Mouse (Mus musculus) forebrain, embryonic 12.5 days (tissue): ENCODE measurements around the gene Vpreb3. TPM values are rescaled to one million over a fixed set of nuclear protein-coding genes. Genes with fewer than 3 reads are reported as not detected.

Experiments used
- ATAC-seq: fragments of 200-750 bp; cut with Nextera tagmentation; 2 replicates; pipeline ENCODE4 v1.8.0; 2017; ENCODE audit warnings: moderate TSS enrichment; ENCODE audit not compliant: low FRiP score
- H3K27ac ChIP-seq: fragments of 300-500 bp; sonication (generic); 2 replicates; pipeline ENCODE4 v1.5.1; 2016; ENCODE audit warnings: mild to moderate bottlenecking
- H3K27me3 ChIP-seq: fragments of 300-500 bp; sonication (generic); 2 replicates; pipeline ENCODE4 v1.6.1; 2016; ENCODE audit warnings: mild to moderate bottlenecking
- H3K36me3 ChIP-seq: fragments of 300-500 bp; sonication (generic); replicated peaks from 2 replicates; pipeline ENCODE4 v1.6.1; 2016; ENCODE audit warnings: mild to moderate bottlenecking
- H3K4me1 ChIP-seq: fragments of 300-500 bp; sonication (generic); 2 replicates; pipeline ENCODE4 v1.6.1; 2016
- H3K4me2 ChIP-seq: fragments of 300-500 bp; sonication (generic); 2 replicates; pipeline ENCODE4 v1.6.1; 2016; ENCODE audit warnings: mild to moderate bottlenecking, moderate library complexity
- H3K4me3 ChIP-seq: fragments of 300-500 bp; sonication (generic); replicated peaks from 2 replicates; pipeline ENCODE4 v1.5.1; 2016; ENCODE audit warnings: mild to moderate bottlenecking
- H3K9ac ChIP-seq: fragments of 300-500 bp; sonication (generic); 2 replicates; pipeline ENCODE4 v1.6.1; 2016; ENCODE audit warnings: mild to moderate bottlenecking
- H3K9me3 ChIP-seq: fragments of 300-500 bp; sonication (generic); 2 replicates; pipeline ENCODE4 v1.6.1; 2016
- WGBS: fragments of 180-500 bp; shearing (Covaris S2); methylation state at CpG from one replicate; pipeline ENCODE4 v1.1.7; 2016; 5-methylcytosine and 5-hydroxymethylcytosine counted together
- polyA plus RNA-seq: library from polyadenylated mRNA; unstranded; fragments of >200 nt; fragmentation: Nextera tagmentation; extraction: Ambion mirVana; gene quantifications from 2 replicates; pipeline ENCODE4 v1.2.1, GENCODE M21; 2016

Gene Vpreb3
- polyA plus RNA-seq, result not detected in 2 replicates

GRCm38 (mm10) chr10:75942736-75943477 is at the start of gene Vpreb3:
TSS of gene Vpreb3 (plus strand) at chr10:75943057.
- Histone ChIP-seq H3K4me1 (peaks cover 16% of the 10 kb centered on the region), H3K9me3 (no peaks in the 10 kb centered on the region), H3K27me3 (peaks cover 21% of the 10 kb centered on the region), H3K9ac (no peak within 1 kb of the TSS), H3K27ac (no peak within 1 kb of the TSS), H3K36me3 (no peaks in the 10 kb centered on the region), H3K4me2 (no peak within 1 kb of the TSS), H3K4me3 (no peak within 1 kb of the TSS)
- 84% methylated on average over 15 of the region's 15 CpGs for WGBS
- ATAC-seq, result no peak

- peak; percentile 100 for ATAC-seq
- Histone ChIP-seq H3K4me3 (peak within 1 kb of the TSS; percentile 43), H3K9me3 (no peaks in the 10 kb centered on the region), H3K27me3 (no peaks in the 10 kb centered on the region), H3K4me1 (peaks cover 12% of the 10 kb centered on the region), H3K4me2 (peak within 1 kb of the TSS; percentile 85), H3K36me3 (peaks cover 40% of the 10 kb centered on the region), H3K9ac (peak within 1 kb of the TSS; percentile 50), H3K27ac (peak within 1 kb of the TSS; percentile 66; the same call in 1 of the 2 replicates)
- 1% methylated on average over 49 of the region's 51 CpGs for WGBS
Observed at GRCm38 (mm10) chr10:75893089-75893750, 49.6 kb upstream of the Vpreb3 start, which contains the start of gene Derl3. TSS of gene Derl3 (plus strand) at chr10:75893413.

- H3K36me3 ChIP-seq, result peaks cover 54% of the 10 kb centered on the region
- H3K4me2 ChIP-seq, result no peak overlapping the region
- no peak overlapping the region for H3K27ac ChIP-seq
- H3K9ac ChIP-seq, result no peak overlapping the region
- 78% methylated on average over 6 of the region's 6 CpGs for WGBS
- H3K9me3 ChIP-seq, result no peaks in the 10 kb centered on the region
- peaks cover 12% of the 10 kb centered on the region for H3K4me1 ChIP-seq
- H3K27me3 ChIP-seq, result no peaks in the 10 kb centered on the region
- H3K4me3 ChIP-seq, result no peak overlapping the region
- no peak for ATAC-seq
Observed at GRCm38 (mm10) chr10:75894601-75895000, 48.3 kb upstream of the Vpreb3 start.

- H3K27me3 ChIP-seq, result no peaks in the 10 kb centered on the region
- WGBS, result 96% methylated on average over 5 of the region's 5 CpGs
- H3K9me3 ChIP-seq, result no peaks in the 10 kb centered on the region
- no peak overlapping the region for H3K4me3 ChIP-seq
- no peak for ATAC-seq
- H3K4me2 ChIP-seq, result no peak overlapping the region
- no peak overlapping the region for H3K27ac ChIP-seq
- H3K4me1 ChIP-seq, result peaks cover 12% of the 10 kb centered on the region
- H3K36me3 ChIP-seq, result peaks cover 65% of the 10 kb centered on the region
- no peak overlapping the region for H3K9ac ChIP-seq
Observed at GRCm38 (mm10) chr10:75895730-75896129, 47.1 kb upstream of the Vpreb3 start.

DNA sequence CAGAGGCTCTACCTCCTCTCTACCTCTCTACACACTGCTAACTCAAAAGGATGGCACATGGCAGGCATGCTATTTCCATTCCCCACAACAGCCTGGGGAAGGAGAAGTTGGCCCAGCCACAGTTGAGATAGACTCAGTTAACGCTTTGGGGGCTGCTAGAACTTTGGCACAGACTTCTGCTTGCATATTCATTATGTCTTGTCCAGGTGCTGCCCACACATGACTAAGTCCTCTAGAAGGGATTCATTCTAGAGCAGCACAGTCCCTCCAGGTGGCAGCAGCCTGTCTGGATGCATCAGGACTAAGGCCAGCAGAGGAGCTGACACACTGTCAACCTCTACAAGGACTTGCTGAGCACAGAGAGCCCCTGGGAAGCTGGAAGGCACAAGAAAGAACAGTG is 46.6 kb upstream of the Vpreb3 start:
- Histone ChIP-seq H3K36me3 (peaks cover 70% of the 10 kb centered on the region), H3K27ac (no peak overlapping the region), H3K9me3 (no peaks in the 10 kb centered on the region), H3K4me1 (peaks cover 12% of the 10 kb centered on the region), H3K4me3 (no peak overlapping the region), H3K27me3 (no peaks in the 10 kb centered on the region), H3K9ac (no peak overlapping the region), H3K4me2 (no peak overlapping the region)
- no peak for ATAC-seq
- WGBS, result 93% methylated on average over 1 of the region's 1 CpGs

DNA sequence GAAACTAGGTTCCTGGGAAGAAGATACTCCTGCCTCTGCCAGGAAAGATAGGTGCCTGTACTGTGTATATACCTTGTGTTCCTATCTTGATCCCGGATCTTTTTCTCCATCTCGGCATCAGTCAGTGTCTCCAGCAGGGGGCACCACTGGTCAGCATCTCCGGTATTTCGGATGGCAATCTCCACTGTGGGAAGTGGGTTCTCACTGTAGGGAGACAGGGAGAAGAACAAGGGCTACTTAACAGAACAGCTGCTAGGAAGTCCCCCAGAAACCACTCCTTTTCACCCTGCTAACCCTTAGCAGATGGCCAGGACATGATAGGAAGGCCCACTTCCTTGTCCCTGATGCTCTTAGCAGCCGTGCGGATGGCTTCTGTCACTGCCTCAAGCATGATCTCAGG is 45.5 kb upstream of the Vpreb3 start:
- no peaks in the 10 kb centered on the region for H3K27me3 ChIP-seq
- no peaks in the 10 kb centered on the region for H3K9me3 ChIP-seq
- no peak overlapping the region for H3K4me2 ChIP-seq
- peaks cover 12% of the 10 kb centered on the region for H3K4me1 ChIP-seq
- no peak overlapping the region for H3K4me3 ChIP-seq
- H3K9ac ChIP-seq, result no peak overlapping the region
- 43% methylated on average over 6 of the region's 6 CpGs for WGBS
- peaks cover 82% of the 10 kb centered on the region for H3K36me3 ChIP-seq
- no peak for ATAC-seq
- H3K27ac ChIP-seq, result no peak overlapping the region

DNA sequence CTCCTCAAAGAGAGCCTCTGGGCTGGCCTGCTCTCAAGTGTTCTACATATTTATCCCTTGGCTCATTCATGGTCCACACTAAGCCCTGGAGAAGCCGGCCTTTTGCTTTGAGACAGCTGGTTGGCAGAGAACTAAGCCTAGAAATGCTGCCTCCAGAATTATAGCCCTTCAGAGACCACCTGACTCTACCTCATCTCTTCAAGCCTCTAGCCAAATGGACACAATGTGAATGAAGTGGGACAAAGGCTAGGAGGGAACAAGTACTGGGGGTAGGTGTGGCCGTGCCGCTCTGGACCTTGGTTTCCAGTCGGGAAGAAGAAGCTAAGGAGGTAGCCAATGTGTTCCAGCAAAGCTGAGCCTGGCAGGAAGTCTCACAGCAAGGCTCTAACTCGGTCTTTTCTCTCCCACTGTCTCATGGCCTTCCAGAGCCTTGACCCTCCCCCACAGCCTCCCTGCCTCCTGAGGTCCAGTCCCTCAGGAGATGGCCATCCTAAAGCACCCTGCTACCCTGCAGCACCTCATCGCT is 44.8 kb upstream of the Vpreb3 start:
- ATAC-seq, result no peak
- 74% methylated on average over 6 of the region's 6 CpGs for WGBS
- Histone ChIP-seq H3K4me1 (peaks cover 10% of the 10 kb centered on the region), H3K4me3 (no peak overlapping the region), H3K27me3 (no peaks in the 10 kb centered on the region), H3K9me3 (no peaks in the 10 kb centered on the region), H3K27ac (no peak overlapping the region), H3K4me2 (no peak overlapping the region), H3K9ac (no peak overlapping the region), H3K36me3 (peaks cover 89% of the 10 kb centered on the region)

- Histone ChIP-seq H3K4me3 (no peak overlapping the region), H3K9ac (no peak overlapping the region), H3K9me3 (no peaks in the 10 kb centered on the region), H3K4me2 (no peak overlapping the region), H3K4me1 (peaks cover 3% of the 10 kb centered on the region), H3K27me3 (no peaks in the 10 kb centered on the region), H3K27ac (no peak overlapping the region), H3K36me3 (peaks cover 94% of the 10 kb centered on the region)
- WGBS, result 73% methylated on average over 3 of the region's 3 CpGs
- ATAC-seq, result no peak
Observed at GRCm38 (mm10) chr10:75898846-75899245, 44.0 kb upstream of the Vpreb3 start.

- Histone ChIP-seq H3K36me3 (peaks cover 96% of the 10 kb centered on the region), H3K27me3 (no peaks in the 10 kb centered on the region), H3K4me2 (no peak overlapping the region), H3K27ac (no peak overlapping the region), H3K9me3 (no peaks in the 10 kb centered on the region), H3K4me1 (no peaks in the 10 kb centered on the region), H3K9ac (no peak overlapping the region), H3K4me3 (no peak overlapping the region)
- no peak for ATAC-seq
- 95% methylated on average over 5 of the region's 5 CpGs for WGBS
Observed at GRCm38 (mm10) chr10:75904391-75904790, 38.5 kb upstream of the Vpreb3 start.

GRCm38 (mm10) chr10:75906882-75907281 is 36.0 kb upstream of the Vpreb3 start:
- peaks cover 94% of the 10 kb centered on the region for H3K36me3 ChIP-seq

GRCm38 (mm10) chr10:75910698-75911097 is 32.2 kb upstream of the Vpreb3 start:
- no peak overlapping the region for H3K4me3 ChIP-seq
- H3K27ac ChIP-seq, result no peak overlapping the region
- no peaks in the 10 kb centered on the region for H3K27me3 ChIP-seq
- 86% methylated on average over 2 of the region's 2 CpGs for WGBS
- no peak overlapping the region for H3K9ac ChIP-seq
- no peaks in the 10 kb centered on the region for H3K9me3 ChIP-seq
- H3K4me1 ChIP-seq, result no peaks in the 10 kb centered on the region
- no peak overlapping the region for H3K4me2 ChIP-seq
- ATAC-seq, result no peak
- H3K36me3 ChIP-seq, result peaks cover 83% of the 10 kb centered on the region

More at GRCm38 (mm10) chr10:75906882-75907281, 36.0 kb upstream of the Vpreb3 start:
- Histone ChIP-seq H3K4me3 (no peak overlapping the region), H3K9me3 (no peaks in the 10 kb centered on the region), H3K4me1 (no peaks in the 10 kb centered on the region), H3K27me3 (no peaks in the 10 kb centered on the region), H3K27ac (no peak overlapping the region), H3K4me2 (no peak overlapping the region), H3K9ac (no peak overlapping the region)
- no peak for ATAC-seq
- WGBS, result 91% methylated on average over 4 of the region's 4 CpGs

GRCm38 (mm10) chr10:75913013-75913589 is 29.8 kb upstream of the Vpreb3 start:
- Histone ChIP-seq H3K9ac (no peak overlapping the region), H3K4me1 (peaks cover 2% of the 10 kb centered on the region), H3K9me3 (no peaks in the 10 kb centered on the region), H3K27me3 (no peaks in the 10 kb centered on the region), H3K36me3 (peaks cover 80% of the 10 kb centered on the region), H3K4me2 (no peak overlapping the region), H3K27ac (no peak overlapping the region), H3K4me3 (no peak overlapping the region)
- WGBS, result 79% methylated on average over 6 of the region's 6 CpGs
- no peak for ATAC-seq
